Mouse (Mus musculus): ENCODE measurements around the gene Glipr1l3. TPM values are rescaled to one million over a fixed set of nuclear protein-coding genes. Genes with fewer than 3 reads are reported as not detected.

Gene Glipr1l3
- polyA plus RNA-seq (2017; shearing (Covaris generic)), result not detected

GRCm38 (mm10) chr10:112159882-112160560, at the start of gene Glipr1l3:
Gene Glipr1l3 (minus strand): TSS chr10:112160327.

GRCm38 (mm10) chr10:112163168-112163766, 3.1 kb upstream of the Glipr1l3 start, which contains the start of gene Caps2:
Gene Caps2 (plus strand): TSS chr10:112163621.

Other genes with a start within 250 kb of the Glipr1l3 start
- 47.2 TPM for gene Krr1, start 187.7 kb downstream of the Glipr1l3 start, polyA plus RNA-seq (2017; shearing (Covaris generic))
- gene Glipr1, start 157.7 kb downstream of the Glipr1l3 start, polyA plus RNA-seq (2017; shearing (Covaris generic)), result 59.5 TPM
- gene Glipr1l1, start 100.1 kb downstream of the Glipr1l3 start, polyA plus RNA-seq (2017; shearing (Covaris generic)), result not detected
- gene Glipr1l2, start 77.0 kb downstream of the Glipr1l3 start, polyA plus RNA-seq (2017; shearing (Covaris generic)), result not detected
- not detected for gene Caps2, start 3.3 kb upstream of the Glipr1l3 start, polyA plus RNA-seq (2017; shearing (Covaris generic))
- not detected for gene Kcnc2, start 110.8 kb upstream of the Glipr1l3 start, polyA plus RNA-seq (2017; shearing (Covaris generic))